Mouse (Mus musculus): ENCODE measurements around the gene Rho.
A peak's percentile ranks its signal among the peaks of the same experiment; 100 is the strongest.

Rho gene

DNA sequence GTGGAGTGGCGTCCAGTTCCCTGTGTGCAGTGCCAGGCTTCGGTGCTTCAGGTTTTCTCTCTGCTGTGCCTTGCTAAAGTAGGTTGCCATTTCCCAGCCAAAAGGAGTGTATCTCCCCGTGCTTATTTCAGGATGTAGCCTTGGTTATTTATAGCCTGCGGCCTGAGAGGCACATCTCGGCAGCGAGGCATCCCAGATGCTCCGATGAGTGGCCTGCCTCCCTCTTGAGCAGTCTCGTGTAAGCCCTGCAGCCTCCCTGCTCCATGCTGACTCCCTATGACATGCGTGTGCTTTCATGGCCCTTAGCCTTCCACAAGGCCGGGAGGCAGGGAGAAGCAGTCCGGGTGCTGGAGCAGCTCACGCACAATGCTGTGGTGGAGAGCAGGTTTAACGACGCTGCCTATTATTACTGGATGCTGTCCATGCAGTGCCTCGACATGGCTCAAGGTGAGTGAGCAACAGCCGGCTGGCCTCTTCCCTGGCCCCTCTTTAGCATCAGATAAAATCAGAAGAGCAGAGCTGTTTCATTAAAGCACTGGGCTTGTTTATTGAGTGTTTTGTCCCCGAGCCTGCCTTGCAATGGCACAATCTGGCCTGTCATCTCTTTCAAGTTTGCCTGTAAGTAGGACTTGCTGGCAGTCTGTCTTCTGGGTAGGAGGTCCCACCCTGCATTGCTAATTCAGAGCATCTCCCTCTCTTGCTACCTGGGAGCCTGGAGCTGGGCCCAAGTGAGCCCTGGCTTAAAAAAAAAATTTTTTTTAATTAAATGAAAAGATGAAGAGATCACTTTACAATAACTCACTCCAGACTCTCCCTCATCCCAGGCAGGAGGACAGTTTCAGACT is 15.7 kb upstream of the Rho start:
- DNase-seq (ENCODE audit: low spot score in 2 of 2) = peak; percentile 60 to 74

DNA sequence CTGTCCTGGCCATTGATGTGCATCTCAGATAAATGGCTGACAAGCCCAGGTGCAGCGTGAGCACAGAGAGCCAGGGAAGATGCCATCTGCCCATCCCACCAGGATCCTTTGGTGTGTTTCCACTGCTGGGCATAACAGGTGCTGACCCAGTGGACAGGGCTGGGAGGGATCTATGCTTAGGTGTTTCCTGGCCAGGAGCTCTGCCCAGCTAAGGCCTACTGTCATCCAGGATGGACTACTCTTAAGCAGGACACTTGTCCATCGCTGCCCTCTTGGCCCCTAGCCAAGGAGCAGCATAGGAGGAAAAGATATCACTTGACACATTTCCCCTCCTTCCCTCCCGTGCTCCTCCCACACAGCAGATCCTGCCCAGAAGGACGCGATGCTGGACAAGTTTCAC is 14.9 kb upstream of the Rho start:
- DNase-seq (ENCODE audit: low spot score in 2 of 2) = no peak

DNA sequence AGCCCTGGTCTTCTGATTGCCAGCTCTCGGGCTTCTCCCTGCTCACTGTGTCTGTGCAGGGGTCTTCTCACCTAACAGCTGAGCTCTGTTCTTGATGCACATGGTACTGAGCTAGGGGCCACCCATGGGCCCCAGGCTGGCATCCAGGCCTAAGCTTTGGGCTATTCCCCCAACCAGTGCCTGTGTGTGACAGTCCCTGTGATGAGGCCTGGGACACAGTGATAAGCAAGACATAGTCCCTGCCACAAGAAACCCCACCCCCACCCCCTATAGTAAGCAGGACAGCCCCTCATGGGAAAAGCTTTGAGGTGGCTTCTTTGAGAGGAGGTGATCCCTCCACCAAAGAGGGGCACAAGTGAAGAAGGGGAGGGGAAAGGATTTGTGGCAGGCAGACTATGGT is 12.9 kb upstream of the Rho start:
- no peak for DNase-seq (ENCODE audit: low spot score in 2 of 2)

DNA sequence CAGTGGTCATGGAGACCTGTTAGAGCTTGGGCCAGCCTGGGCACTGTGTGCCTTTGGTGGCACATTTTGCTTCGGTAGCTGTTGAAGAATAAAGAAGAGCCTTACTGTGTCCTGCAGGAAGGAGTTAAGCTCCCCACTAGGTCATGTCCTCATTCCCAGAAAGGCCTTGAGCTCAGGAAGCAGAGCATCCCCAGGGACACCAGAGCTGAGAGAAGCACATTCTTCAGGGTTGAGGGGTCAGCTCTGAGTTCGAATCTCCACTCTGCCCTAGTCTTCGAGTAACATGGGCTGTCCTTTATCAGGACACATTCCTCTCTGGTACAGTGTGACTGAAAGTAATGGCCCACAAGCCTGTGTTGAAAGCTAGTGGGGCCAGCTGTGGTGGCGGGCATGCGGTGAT is 11.7 kb upstream of the Rho start:
- DNase-seq (ENCODE audit: low spot score in 2 of 2) = no peak

DNA sequence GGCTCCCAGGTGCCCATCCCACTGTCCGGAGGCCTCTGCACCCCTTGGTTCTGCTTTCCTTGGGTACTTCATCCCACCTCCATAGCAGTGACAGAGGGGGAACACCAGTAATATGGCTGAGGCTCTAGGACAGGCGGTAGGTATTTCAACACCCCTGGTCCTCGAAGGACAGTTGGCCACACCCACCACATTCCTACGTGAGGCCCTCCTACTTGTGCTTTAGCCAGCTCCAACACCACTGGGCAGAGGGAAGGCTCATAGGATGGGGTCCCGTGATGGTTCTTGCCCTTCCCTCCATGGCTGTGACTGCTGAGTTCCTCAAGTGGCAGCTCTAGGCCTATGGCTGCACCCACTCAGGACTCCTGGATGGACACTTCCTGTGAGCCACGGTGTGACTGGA is 6.7 kb upstream of the Rho start:
- no peak for DNase-seq (ENCODE audit: low spot score in 2 of 2)

DNA sequence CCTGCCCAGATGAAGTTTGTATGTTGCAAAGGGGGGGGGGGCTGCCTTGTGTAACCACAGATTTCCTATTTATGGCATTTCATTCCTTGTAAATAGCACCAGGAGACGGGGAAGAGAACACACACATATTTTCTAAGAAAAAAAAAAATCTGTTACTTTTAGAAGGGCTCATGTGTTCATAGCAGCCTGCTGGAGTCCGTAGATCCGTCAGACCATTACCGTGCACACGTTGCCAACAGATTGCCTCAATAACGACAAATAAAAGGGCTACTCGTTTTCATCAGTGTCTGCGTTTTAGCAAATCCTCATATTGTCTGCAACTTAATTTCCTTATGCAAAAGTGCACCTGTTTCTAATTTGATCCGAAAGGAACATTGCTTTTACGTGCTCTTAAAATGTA is 5.1 kb upstream of the Rho start:
- no peak for DNase-seq (ENCODE audit: low spot score in 2 of 2)

DNA sequence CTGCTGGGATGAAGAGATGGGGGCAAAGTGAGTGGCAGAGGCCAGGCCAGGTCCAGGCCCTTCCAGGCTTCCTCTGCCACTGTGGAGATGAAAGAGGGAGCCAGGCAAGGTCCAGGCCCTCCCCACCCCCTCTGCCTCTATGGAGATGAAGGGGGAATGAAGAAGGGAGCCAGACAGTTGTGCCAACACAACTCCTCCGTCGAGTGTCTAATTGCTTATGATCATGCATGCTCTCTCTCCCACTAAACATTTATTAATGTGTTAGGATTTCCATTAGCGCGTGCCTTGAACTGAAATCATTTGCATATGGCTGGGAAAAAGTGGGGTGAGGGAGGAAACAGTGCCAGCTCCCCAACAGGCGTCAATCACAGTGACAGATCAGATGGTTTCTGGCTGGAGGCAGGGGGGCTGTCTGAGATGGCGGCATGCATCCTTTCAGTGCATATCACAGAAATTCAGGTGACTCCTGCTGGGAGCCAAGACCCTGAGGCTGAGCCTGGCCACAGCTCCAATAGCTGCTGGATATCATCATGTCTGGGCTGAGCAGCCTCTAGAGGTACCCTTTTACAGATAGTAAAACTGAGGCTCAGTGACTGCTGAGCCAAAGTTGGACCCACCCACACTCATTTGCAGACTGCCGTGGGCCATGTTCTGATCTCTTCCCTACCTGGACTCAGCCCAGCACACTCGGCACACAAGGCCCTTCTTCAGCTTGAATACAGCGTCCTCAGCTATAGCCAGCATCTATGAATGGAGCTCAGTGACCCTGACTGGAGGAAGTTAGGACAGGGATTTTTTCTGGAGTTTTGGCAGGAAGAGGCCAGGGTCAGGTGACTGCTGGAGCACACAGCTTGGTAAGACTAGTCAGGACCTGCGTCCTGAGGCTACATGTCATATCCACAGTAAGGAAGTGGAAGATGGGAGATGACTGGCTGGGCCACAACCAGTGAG is 4.0 kb upstream of the Rho start:
- no peak for DNase-seq (ENCODE audit: low spot score in 2 of 2)

DNA sequence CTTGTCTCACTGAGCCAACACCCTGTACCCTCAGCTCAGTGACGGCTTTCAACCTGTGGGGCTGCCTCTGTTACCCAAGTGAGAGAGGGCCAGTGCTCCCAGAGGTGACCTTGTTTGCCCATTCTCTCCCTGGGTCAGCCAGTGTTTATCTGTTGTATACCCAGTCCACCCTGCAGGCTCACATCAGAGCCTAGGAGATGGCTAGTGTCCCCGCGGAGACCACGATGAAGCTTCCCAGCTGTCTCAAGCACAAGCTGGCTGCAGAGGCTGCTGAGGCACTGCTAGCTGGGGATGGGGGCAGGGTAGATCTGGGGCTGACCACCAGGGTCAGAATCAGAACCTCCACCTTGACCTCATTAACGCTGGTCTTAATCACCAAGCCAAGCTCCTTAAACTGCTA is 1.5 kb upstream of the Rho start:
- DNase-seq (ENCODE audit: low spot score in 2 of 2) = no peak

DNA sequence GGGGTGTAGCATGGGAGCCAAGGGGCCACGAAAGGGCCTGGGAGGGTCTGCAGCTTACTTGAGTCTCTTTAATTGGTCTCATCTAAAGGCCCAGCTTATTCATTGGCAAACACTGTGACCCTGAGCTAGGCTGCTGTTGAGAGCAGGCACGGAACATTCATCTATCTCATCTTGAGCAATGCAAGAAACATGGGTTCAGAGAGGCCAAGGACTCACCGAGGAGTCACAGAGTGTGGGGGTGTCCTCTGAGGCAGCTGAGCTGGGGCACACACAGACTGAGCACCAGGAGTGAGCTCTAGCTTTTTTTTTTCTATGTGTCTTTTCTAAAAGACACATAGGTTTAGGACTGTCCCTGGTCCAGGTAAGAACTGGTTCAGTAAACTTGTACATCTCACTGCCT is 843 bp downstream of the Rho start:
- no peak for DNase-seq (ENCODE audit: low spot score in 2 of 2)

DNA sequence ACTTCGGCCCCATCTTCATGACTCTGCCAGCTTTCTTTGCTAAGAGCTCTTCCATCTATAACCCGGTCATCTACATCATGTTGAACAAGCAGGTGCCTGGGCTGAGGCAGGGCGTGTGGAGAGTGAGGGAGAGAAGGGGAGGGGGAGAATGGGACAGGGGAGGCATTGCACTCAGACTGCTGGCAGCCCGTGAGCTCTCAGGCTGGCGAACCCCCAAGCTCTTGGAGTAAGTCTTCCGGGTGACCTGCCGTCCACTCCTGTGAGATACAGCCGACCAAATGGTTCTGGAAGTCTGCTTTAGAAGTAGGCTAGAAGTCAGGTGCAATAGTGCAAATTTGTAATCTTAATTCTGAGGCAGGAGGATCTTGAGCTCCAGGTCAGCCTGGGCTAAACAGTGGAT is 4.0 kb downstream of the Rho start:
- DNase-seq (ENCODE audit: low spot score in 2 of 2) = no peak

DNA sequence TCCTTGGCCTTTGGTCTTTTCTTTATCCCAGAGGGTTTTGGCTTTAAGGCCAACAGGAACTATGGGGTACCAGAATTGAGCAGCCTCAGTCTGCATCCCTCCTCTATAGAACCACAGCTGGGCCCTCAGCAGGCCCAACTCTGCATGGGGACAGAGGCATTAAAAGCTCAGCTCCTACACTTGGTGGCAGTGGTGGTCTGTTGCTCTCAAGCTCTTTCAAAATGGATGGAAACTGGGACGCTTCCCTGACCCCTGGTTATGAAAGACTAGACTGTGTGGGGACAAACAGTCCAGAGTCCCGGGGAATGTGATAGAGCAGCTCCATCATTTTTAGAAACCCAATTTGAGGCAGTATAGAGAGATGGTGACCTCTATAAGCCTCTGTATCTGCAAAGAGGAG is 6.5 kb downstream of the Rho start:
- no peak for DNase-seq (ENCODE audit: low spot score in 2 of 2)

DNA sequence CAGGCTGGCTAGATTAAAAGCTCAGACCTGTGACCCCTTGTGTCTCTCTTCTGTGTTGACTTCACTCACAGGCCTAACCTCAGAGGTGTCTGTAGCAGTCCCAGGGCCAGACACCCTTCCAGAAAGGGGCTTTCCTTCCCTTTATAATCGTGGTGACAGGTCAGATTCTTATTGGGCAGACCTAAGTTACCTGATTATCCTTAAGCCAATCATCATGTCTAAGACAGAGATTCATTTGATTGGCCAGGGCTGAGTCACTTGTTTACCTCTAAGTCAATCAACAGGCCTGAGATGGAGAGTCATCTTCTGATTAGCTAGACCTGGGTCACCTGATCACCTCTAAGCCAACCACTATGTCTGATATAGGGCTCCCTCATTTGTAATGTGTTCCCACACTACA is 7.2 kb downstream of the Rho start:
- no peak for DNase-seq (ENCODE audit: low spot score in 2 of 2)

DNA sequence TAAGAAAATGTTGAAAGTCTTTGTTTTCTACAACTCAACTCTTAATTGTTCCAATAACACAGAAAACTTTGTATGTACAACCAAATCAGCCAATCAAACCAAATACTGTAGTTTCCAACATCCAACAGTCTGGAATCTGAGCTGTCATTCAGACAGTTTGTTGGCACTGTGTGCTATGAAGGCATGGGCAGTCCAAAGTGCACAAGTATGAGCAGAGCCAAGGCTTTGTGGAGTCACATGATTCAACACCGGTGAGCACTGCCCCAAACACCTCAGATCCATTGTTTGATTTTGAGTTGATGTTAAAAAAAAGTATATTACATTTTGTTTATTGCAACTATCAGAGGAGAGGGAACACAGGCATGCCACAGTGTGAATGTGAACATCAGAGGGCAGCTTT is 9.1 kb downstream of the Rho start:
- DNase-seq (ENCODE audit: low spot score in 2 of 2) = no peak

DNA sequence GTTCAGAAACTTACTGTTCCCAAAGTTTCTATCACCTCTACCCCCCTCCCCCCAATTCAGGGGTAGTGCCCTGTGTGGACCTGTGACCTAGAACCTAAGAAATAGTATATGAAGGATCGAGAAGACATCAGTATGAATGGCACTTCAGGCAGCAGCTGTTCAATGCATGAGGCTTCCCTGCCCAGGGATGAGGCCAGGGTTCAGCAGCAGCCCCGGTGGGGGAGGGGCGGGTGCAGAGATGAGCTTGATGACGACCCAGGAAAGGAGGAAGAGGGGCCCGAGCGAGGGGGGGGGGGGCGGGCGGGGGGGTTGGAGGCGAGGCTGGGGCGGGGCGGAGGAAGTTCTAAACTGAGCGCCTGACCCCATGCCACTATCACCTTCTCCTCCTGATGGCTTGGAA is 9.6 kb downstream of the Rho start:
- no peak for DNase-seq (ENCODE audit: low spot score in 2 of 2)

DNA sequence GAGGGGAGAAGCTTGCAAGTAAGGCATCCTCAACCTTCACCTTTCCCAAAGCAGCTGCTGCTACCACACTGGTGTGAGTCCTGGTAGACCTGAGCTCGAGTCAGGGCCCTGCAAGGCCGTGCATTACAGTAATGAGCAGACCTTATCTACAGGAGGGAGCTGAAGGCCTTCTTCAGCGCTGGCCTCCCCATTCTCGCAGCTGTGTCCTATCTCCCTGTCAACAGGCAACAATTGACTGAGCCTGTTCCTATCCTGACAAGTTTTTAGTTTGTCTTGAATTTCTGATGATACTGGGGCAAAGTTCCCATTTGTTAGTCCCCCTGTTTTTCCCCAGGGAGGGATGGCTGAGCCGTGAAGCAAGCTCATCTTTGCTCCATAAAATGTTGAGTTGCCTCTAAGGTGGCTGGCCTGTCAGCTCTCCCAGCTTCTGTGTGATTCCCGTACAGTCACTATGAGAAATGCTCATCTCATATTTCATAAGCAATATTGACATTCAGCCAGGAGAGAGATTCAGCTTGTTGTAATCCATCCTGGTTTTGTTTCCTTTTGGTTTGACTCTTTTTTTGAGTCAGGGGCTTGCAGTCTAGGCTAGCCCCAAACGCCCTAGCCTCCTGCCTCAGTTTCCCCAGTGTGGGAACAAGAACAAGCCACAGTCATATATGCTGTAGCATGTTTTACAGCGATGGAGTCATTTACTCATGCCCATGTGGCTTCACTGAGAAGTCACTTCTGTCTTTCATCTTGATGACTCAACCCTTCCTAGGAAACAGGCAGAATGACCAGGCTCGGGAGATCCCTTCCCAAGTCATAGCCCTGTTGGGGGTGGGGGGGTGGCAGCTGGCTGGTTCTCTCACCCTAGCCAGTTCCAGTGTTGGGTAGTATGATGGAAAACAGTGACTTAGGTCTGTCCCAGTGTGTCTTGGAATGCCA is 12.2 kb downstream of the Rho start:
- DNase-seq (ENCODE audit: low spot score in 2 of 2) = no peak

DNA sequence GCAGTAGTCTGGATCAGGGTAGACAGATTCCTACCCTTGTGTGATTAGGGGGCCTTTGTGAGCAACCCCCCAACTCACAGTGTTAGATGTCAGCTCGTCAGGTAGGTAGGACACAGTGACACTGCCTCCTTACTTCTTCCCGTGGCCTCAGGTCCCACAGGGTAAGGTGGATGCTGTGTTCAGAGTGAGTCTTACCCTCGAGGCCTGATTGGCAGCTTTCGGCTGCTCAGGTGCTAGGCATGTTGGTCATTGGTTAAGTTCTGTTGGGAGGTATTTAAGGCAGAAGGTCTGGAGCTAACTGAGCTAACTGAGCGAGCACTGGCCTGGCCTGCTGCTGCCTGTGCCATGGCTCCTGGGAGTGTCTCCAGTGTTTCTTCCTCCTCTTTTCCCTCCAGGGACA is 13.1 kb downstream of the Rho start, which contains the start of gene H1foo:
Gene H1foo, plus strand, starts transcription at position 301 of the 400 bp plus-strand sequence.
- DNase-seq (ENCODE audit: low spot score in 2 of 2) = no peak

DNA sequence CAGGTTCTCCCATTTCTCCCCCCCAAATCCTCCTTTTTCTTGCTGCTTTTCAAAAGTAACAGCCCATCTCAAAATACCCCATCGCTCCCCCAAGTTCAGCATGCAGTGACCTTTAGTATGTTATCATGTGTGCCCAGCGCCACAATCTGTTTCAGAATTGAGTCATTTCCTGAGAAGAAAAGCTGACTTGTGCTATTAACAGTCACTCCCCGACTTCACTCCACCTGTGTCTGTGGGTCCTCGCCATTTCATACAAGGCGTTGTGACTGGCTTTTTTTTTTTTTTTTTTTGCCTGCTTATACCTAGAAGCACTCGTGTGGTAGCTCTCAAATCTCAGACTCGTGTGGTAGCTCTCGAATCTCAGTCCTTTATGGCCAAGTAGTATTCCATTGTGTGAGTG is 14.1 kb downstream of the Rho start:
- no peak for DNase-seq (ENCODE audit: low spot score in 2 of 2)

DNA sequence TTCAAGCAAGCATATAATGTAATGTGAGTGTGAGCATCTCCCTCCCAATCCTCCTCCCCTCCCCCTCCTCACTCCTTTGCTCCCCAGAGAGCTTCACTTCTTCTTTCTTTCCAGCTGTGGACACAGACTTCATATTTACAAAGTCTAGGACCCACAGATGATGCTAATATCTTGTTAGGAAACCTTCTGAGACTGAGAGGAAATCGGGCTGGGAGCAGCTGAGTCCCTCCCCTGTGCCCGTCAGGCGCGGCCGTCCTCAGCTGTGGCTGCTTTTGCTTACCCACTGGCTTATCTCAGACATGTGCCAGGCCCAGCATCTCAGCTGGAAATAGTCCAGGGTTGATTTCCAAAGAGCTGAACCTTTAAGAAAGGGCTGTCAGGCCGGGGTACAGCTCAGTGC is 14.8 kb downstream of the Rho start:
- no peak for DNase-seq (ENCODE audit: low spot score in 2 of 2)

DNA sequence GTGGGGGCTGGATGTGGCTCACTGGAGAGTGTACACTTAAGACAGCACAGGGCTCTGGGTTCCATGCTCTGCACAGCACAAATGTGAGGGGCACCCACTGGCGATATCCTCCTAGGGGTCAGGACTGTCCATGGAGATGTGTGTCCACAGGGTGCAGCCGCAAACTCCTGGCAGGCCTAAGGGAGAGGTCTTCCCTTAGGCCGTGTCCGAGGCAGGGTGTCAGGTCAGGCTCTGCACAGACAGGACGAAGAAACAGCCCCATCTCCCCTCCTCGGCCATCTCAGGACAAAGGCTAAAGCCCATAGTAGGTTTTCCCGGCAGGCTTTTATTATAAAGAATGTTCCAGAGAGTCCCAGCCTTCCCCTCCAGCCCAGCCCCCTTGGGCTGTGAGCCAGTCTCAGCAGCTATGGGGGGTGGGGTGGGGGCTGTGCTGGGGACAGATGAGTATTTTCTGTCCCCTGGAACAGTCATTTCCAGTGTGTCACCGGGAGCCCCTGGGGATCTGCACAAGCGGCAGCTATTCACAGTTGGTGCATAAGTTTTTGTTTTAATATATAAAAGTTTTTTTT is 23.0 kb downstream of the Rho start:
- no peak for DNase-seq (ENCODE audit: low spot score in 2 of 2)

DNA sequence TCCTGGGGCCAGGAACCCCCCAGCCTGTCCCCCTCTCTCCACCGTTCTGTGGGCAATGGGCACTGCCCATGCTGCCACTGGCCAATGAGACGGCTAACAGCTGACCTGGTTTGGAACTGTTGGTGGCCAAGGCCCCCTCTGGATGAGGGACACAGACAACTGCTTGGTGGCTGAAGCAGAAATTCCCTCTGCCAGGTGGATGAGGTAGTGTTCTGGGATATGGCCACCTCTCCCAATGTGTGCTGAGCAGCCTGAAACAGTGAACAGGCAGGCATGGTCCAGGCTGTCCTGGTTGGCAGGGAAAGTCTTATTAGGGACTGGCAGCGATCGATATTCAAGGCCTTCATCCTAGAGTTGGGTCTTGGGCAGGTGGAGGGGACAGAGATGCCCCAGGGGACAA is 23.6 kb downstream of the Rho start:
- no peak for DNase-seq (ENCODE audit: low spot score in 2 of 2)

DNA sequence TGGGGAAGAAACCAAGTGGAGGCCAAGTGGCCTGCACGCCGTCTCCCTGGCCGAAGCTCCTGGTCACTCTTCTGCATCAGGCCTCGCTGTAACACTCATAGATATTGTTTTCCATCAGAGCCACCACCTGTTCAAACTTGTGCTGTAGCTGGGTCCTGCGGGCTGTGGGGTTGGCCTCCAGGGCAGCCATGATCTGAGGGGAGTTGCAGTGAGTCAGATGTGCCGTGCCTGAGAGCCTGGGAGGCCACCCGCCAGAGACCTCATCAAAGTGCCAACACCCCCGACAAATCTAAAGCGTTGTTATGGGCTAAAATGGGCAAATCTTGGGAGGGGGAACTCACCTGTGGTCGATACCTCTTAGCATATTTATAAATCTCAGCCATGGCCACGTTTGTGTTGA is 24.1 kb downstream of the Rho start:
- no peak for DNase-seq (ENCODE audit: low spot score in 2 of 2)
